In genomic region chr2:168660344-168660743, GRCm38 (mm10) we compare ENCODE assay signal across 18 mouse cellular contexts. TPM values are rescaled to one million over a fixed set of nuclear protein-coding genes. Genes with fewer than 3 reads are reported as not detected.
DNase-seq lines count a peak whose midpoint lies in the region; ATAC-seq and TF ChIP-seq lines count a peak whose summit lies in the region.
"Had no signal": no experiment of that assay in that cellular context is flagged by ENCODE, and none has a peak within 500 bp of the region (broad histone marks: within the 10 kb centered on the region; RNA-seq: fewer than 3 reads in every experiment).

No protein-coding gene starts in this region.

- no peak overlapping the region for H3K27ac ChIP-seq in intestine, postnatal 0 days (ENCODE audit: low read depth, low read length)
- H3K27ac ChIP-seq in intestine, embryonic 16.5 days (ENCODE audit: low read length), result no peak overlapping the region
- H3K27ac ChIP-seq in testis, adult 2 months (ENCODE audit: control insufficient read depth, insufficient read depth, low read depth, low read length), result no peak overlapping the region
- no peak overlapping the region for H3K27ac ChIP-seq in bone marrow, adult 2 months (ENCODE audit: control insufficient read depth, insufficient read depth, low read depth, low read length, poor library complexity)
- H3K27ac ChIP-seq: embryonic facial prominence, embryonic 10.5 days; forebrain, embryonic 12.5 days; heart, embryonic 15.5 days; midbrain, embryonic 13.5 days; neural tube, embryonic 12.5 days had no signal

- H3K36me3 ChIP-seq in intestine, postnatal 0 days (ENCODE audit: control insufficient read depth, insufficient read depth), result peaks cover 11% of the 10 kb centered on the region; the same call in 1 of the 2 replicates
- H3K36me3 ChIP-seq in intestine, embryonic 16.5 days (ENCODE audit: control insufficient read depth, insufficient read depth, low read length), result no peaks in the 10 kb centered on the region
- H3K36me3 ChIP-seq in testis, adult 2 months (ENCODE audit: control insufficient read depth, insufficient read depth, low read length), result no peaks in the 10 kb centered on the region
- H3K36me3 ChIP-seq: embryonic facial prominence, embryonic 10.5 days; heart, embryonic 15.5 days had no signal

- DNase-seq in testis, postnatal 14 days (ENCODE audit: low spot score), result no peak
- peak; percentile 25 for DNase-seq in thymus, postnatal 14 days
- no peak for DNase-seq in left cerebral cortex, postnatal 10 days (ENCODE audit: extremely low spot score in 1 of 2, low spot score in 2 of 2)
- DNase-seq in urinary bladder, postnatal 14 days (ENCODE audit: low spot score), result no peak
- DNase-seq: adrenal gland, adult 8-10 months; cerebellum, adult 11 months; gastrocnemius, postnatal 10 days had no signal

- ATAC-seq in intestine, postnatal 0 days, result no peak
- no peak for ATAC-seq in intestine, embryonic 16.5 days
- ATAC-seq: hindbrain, embryonic 16.5 days; midbrain, embryonic 13.5 days had no signal

- H3K4me2 ChIP-seq in intestine, postnatal 0 days (replicated peaks; ENCODE audit: low read depth), result no peak overlapping the region
- H3K4me2 ChIP-seq in intestine, embryonic 16.5 days (ENCODE audit: low read depth, low read length), result no peak overlapping the region
- H3K4me2 ChIP-seq: forebrain, embryonic 12.5 days; heart, embryonic 15.5 days; midbrain, embryonic 13.5 days; neural tube, embryonic 12.5 days had no signal

- H3K9ac ChIP-seq in intestine, postnatal 0 days (ENCODE audit: low read depth, low read length), result no peak overlapping the region
- H3K9ac ChIP-seq in intestine, embryonic 16.5 days (ENCODE audit: low read depth, low read length), result no peak overlapping the region
- H3K9ac ChIP-seq: forebrain, embryonic 12.5 days; heart, embryonic 15.5 days; midbrain, embryonic 13.5 days; neural tube, embryonic 12.5 days had no signal

- no peaks in the 10 kb centered on the region for H3K27me3 ChIP-seq in intestine, postnatal 0 days (replicated peaks; ENCODE audit: control insufficient read depth, insufficient read depth, low read length)
- no peaks in the 10 kb centered on the region for H3K27me3 ChIP-seq in intestine, embryonic 16.5 days (replicated peaks; ENCODE audit: control insufficient read depth, insufficient read depth, low read length)
- H3K27me3 ChIP-seq in testis, adult 2 months (ENCODE audit: control insufficient read depth, insufficient read depth, low read length), result no peaks in the 10 kb centered on the region
- H3K27me3 ChIP-seq: forebrain, embryonic 12.5 days; heart, embryonic 15.5 days; midbrain, embryonic 13.5 days; neural tube, embryonic 12.5 days had no signal

- no peak for TF ChIP-seq POLR2A in testis, adult 2 months (IDR thresholded peaks at IDR 0.05; ENCODE audit: control insufficient read depth, low read depth, low read length)
- TF ChIP-seq POLR2A in bone marrow, adult 2 months (IDR thresholded peaks at IDR 0.05; ENCODE audit: borderline replicate concordance, control insufficient read depth, low read depth, low read length), result no peak

- WGBS in intestine, postnatal 0 days, result 70% methylated on average over 5 of the region's 5 CpGs
- 65% methylated on average over 5 of the region's 5 CpGs for WGBS in intestine, embryonic 16.5 days
- 59% methylated on average over 5 of the region's 5 CpGs for WGBS in bone marrow, adult 2 months

- H3K4me3 ChIP-seq in intestine, postnatal 0 days (ENCODE audit: low read depth, low read length), result no peak overlapping the region
- H3K4me3 ChIP-seq in intestine, embryonic 16.5 days (ENCODE audit: low read length), result no peak overlapping the region
- no peak overlapping the region for H3K4me3 ChIP-seq in testis, adult 2 months (ENCODE audit: control insufficient read depth, low read depth, low read length)
- no peak overlapping the region for H3K4me3 ChIP-seq in bone marrow, adult 2 months (replicated peaks; ENCODE audit: control insufficient read depth, low read depth, low read length)
- H3K4me3 ChIP-seq: embryonic facial prominence, embryonic 10.5 days; forebrain, embryonic 12.5 days; heart, embryonic 15.5 days; midbrain, embryonic 13.5 days; neural tube, embryonic 12.5 days had no signal

- TF ChIP-seq CTCF in intestine, postnatal 0 days (IDR thresholded peaks at IDR 0.05; ENCODE audit: low read depth), result peak; percentile 60
- peak; percentile 74; the same call in 1 of the 2 replicates for TF ChIP-seq CTCF in testis, adult 2 months (IDR thresholded peaks at IDR 0.05; ENCODE audit: control insufficient read depth, insufficient read depth, insufficient replicate concordance, low read depth, low read length)
- TF ChIP-seq CTCF in bone marrow, adult 2 months (IDR thresholded peaks at IDR 0.05; ENCODE audit: control insufficient read depth, insufficient read depth, low read length), result peak; percentile 51

- peaks cover under 1% of the 10 kb centered on the region; the same call in 1 of the 2 replicates for H3K4me1 ChIP-seq in intestine, postnatal 0 days (replicated peaks; ENCODE audit: control insufficient read depth, insufficient read depth, low read length)
- peaks cover under 1% of the 10 kb centered on the region; the same call in 1 of the 2 replicates for H3K4me1 ChIP-seq in intestine, embryonic 16.5 days (ENCODE audit: control insufficient read depth, insufficient read depth, low read length)
- no peaks in the 10 kb centered on the region for H3K4me1 ChIP-seq in testis, adult 2 months (ENCODE audit: control insufficient read depth, insufficient read depth, low read length)
- no peaks in the 10 kb centered on the region for H3K4me1 ChIP-seq in bone marrow, adult 2 months (ENCODE audit: control insufficient read depth, insufficient read depth, low read length)
- H3K4me1 ChIP-seq: forebrain, embryonic 12.5 days; midbrain, embryonic 13.5 days; neural tube, embryonic 12.5 days had no signal

- H3K9me3 ChIP-seq in intestine, postnatal 0 days (ENCODE audit: control insufficient read depth), result no peaks in the 10 kb centered on the region
- no peaks in the 10 kb centered on the region for H3K9me3 ChIP-seq in intestine, embryonic 16.5 days (ENCODE audit: control insufficient read depth, low read length)
- H3K9me3 ChIP-seq: embryonic facial prominence, embryonic 10.5 days; forebrain, embryonic 12.5 days; heart, embryonic 15.5 days; midbrain, embryonic 13.5 days; neural tube, embryonic 12.5 days had no signal

- intact Hi-C loops in left cerebral cortex, postnatal 10 days (cut with DNase I), result no loop called here

RNA-seq across cellular contexts. Expression of gene Nfatc2, which starts 58.9 kb away (rescaled TPM):
- 1.5 and 1.9 TPM in 2 replicates for polyA plus RNA-seq in intestine, postnatal 0 days (2015; fragmentation: Nextera tagmentation; extraction: Ambion mirVana)
- polyA plus RNA-seq in intestine, embryonic 16.5 days (2015; fragmentation: Nextera tagmentation; extraction: Ambion mirVana), result 1.6 and 1.7 TPM in 2 replicates
- polyA plus RNA-seq in testis, adult 2 months (2012; rRNA removed), result 2.1 and 2.2 TPM in 2 replicates
- 1.5 and 1.6 TPM in 2 replicates for polyA plus RNA-seq in bone marrow, adult 2 months (2011; ENCODE audit: insufficient read depth, insufficient read length, low replicate concordance, missing spikeins)
- 10 to 100 TPM; 14.4 to 17.4 TPM for total RNA-seq in left cerebral cortex, postnatal 10 days (2021)
- total RNA-seq: MEL had no signal
